Mouse (Mus musculus) B cell, adult 2 months (primary cell): ENCODE measurements around the gene Cnot2.

ENCODE experiments used
- DNase-seq, 2 experiments: peaks; one replicate each; pipeline ENCODE4 v3.0.0; 2022

Gene Cnot2

GRCm38 (mm10) chr10:116475725-116476124, 105.6 kb downstream of the Cnot2 start:
- DNase-seq, result peak; percentile 25 to 35

GRCm38 (mm10) chr10:116473759-116474549, 107.4 kb downstream of the Cnot2 start, which contains the start of gene Kcnmb4:
Gene Kcnmb4, minus strand, starts transcription at chr10:116473878.
- DNase-seq, result peak; percentile 48 to 53

GRCm38 (mm10) chr10:116473071-116473758, 108.1 kb downstream of the Cnot2 start:
- DNase-seq, result peak; percentile 53 to 54

- no peak for DNase-seq
These were observed 108.7 kb downstream of the Cnot2 start for GRCm38 (mm10) chr10:116472579-116472978.

GRCm38 (mm10) chr10:116470306-116470925, 110.9 kb downstream of the Cnot2 start:
- DNase-seq, result no peak

- DNase-seq, result no peak
These were observed 113.2 kb downstream of the Cnot2 start for GRCm38 (mm10) chr10:116468094-116468493.

- DNase-seq, result peak in 1 of 2 experiments; percentile 26
These were observed 117.5 kb downstream of the Cnot2 start for GRCm38 (mm10) chr10:116463753-116464345.

- DNase-seq, result no peak
These were observed 119.9 kb downstream of the Cnot2 start for GRCm38 (mm10) chr10:116461443-116461842.

GRCm38 (mm10) chr10:116458786-116459185, 122.5 kb downstream of the Cnot2 start:
- DNase-seq, result no peak

- no peak for DNase-seq
These were observed 128.5 kb downstream of the Cnot2 start for GRCm38 (mm10) chr10:116452771-116453170.

- no peak for DNase-seq
These were observed 130.7 kb downstream of the Cnot2 start for GRCm38 (mm10) chr10:116450621-116451020.

GRCm38 (mm10) chr10:116448166-116448565, 133.1 kb downstream of the Cnot2 start:
- no peak for DNase-seq

- DNase-seq, result no peak
These were observed 134.1 kb downstream of the Cnot2 start for GRCm38 (mm10) chr10:116447176-116447575.

GRCm38 (mm10) chr10:116446040-116446439, 135.3 kb downstream of the Cnot2 start:
- DNase-seq, result no peak

GRCm38 (mm10) chr10:116444826-116445225, 136.5 kb downstream of the Cnot2 start:
- DNase-seq, result no peak

GRCm38 (mm10) chr10:116444371-116444770, 136.9 kb downstream of the Cnot2 start:
- DNase-seq, result no peak

GRCm38 (mm10) chr10:116440946-116441345, 140.4 kb downstream of the Cnot2 start:
- DNase-seq, result no peak

- no peak for DNase-seq
These were observed 141.2 kb downstream of the Cnot2 start for GRCm38 (mm10) chr10:116440088-116440487.

GRCm38 (mm10) chr10:116435455-116435854, 145.9 kb downstream of the Cnot2 start:
- DNase-seq, result no peak
